Mouse (Mus musculus) small intestine, adult 2 months (tissue): ENCODE data around the gene Skap2.

Source experiments
- CTCF ChIP-seq: fragments of 200-500 bp; IDR thresholded peaks from 2 replicates; pipeline ENCODE4 v1.5.1; 2012; ENCODE audit warnings: low read depth, mild to moderate bottlenecking, control low read depth, inconsistent platforms, low read length, moderate library complexity, mixed read lengths; ENCODE audit not compliant: insufficient replicate concordance, insufficient read length; ENCODE audit errors: extremely low read depth
- POLR2A ChIP-seq: fragments of 200-500 bp; IDR thresholded peaks from 2 replicates; pipeline ENCODE4 v1.6.1; 2012; ENCODE audit warnings: low read depth, mild to moderate bottlenecking, control low read depth, inconsistent platforms, low read length, moderate library complexity

- TF ChIP-seq POLR2A = no peak
- TF ChIP-seq CTCF = no peak
Observed at GRCm38 (mm10) chr6:51987999-51988398, 24.4 kb downstream of the Skap2 start.
